Mouse (Mus musculus): ENCODE results near the gene Ddx49. TPM values are rescaled to one million over a fixed set of nuclear protein-coding genes. Genes with fewer than 3 reads are reported as not detected.

Ddx49 gene
- polyA plus RNA-seq (2015; fragmentation: Nextera tagmentation; extraction: Ambion mirVana) = 41.9 and 51.9 TPM in 2 replicates

DNA sequence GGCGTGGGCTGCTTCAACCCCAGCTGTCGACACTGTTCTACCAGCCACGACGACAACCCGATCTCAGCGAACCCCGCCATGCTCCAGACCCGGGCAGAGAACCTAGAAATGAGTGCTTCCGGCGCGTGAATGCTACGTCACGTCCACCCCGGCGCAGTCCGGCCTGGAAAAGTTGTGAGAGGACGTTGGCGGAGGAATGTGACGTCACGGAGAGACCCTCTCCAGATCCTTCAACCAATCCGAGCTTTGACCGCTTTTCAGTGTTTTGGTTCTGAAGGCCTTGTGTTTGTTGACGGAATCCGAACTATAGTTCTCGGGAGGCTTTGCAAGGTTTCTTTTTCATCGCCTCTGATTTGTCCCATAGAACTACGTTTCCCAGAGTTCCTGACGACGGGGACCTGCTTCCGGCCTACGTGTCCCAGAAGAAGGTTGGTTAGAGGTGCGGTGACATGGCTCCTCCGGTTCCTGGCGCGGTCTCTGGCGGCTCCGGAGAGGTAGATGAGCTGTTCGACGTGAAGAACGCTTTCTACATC lies at the start of gene Ddx49, which contains the start of gene Cope:
TSS of gene Ddx49 (minus strand) at position 132 of the 533 bp plus-strand sequence.
TSS of gene Cope (plus strand) at position 161 of the 533 bp plus-strand sequence.
- Histone ChIP-seq H3K9me3 (no peaks in the 10 kb centered on the region), H3K4me1 (replicated peaks) (peaks cover 30% of the 10 kb centered on the region), H3K4me2 (peak within 1 kb of the TSS; percentile 96), H3K27ac (replicated peaks) (peak within 1 kb of the TSS; percentile 67), H3K36me3 (peaks cover 53% of the 10 kb centered on the region), H3K27me3 (no peaks in the 10 kb centered on the region), H3K9ac (peak within 1 kb of the TSS; percentile 86), H3K4me3 (peak within 1 kb of the TSS; percentile 91)
- WGBS = under 1% methylated on average over 40 of the region's 40 CpGs
- peak; percentile 93 for ATAC-seq (ENCODE audit: low read depth)

DNA sequence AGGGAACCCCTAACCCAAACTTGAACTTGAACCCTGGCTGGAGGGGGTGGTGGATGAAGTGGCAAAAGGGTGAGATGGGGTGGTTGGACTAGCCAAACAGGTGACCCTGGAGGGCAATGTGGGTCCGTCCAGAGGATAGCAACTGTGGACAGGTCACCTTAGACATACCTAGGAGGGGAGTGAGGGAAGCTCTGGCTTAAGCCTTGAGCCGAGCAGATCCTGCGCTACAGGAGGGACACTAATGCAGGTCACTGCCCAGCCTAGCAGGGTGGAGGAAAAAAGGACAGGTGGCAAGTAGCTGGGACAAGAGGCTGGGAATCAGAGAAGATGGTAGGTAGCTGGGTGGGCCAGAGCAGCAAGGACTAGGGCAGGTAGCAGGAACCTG lies 49.7 kb upstream of the Ddx49 start:
- peaks cover 13% of the 10 kb centered on the region for H3K36me3 ChIP-seq
- no peaks in the 10 kb centered on the region for H3K9me3 ChIP-seq
- H3K4me1 ChIP-seq (replicated peaks) = peaks cover 58% of the 10 kb centered on the region
- H3K27ac ChIP-seq (replicated peaks) = no peak overlapping the region
- 32% methylated on average over 3 of the region's 3 CpGs for WGBS
- H3K27me3 ChIP-seq = no peaks in the 10 kb centered on the region
- ATAC-seq (ENCODE audit: low read depth) = no peak
- peak overlapping the region; percentile 100 for H3K4me3 ChIP-seq
- H3K9ac ChIP-seq = peak overlapping the region; percentile 98
- H3K4me2 ChIP-seq = peak overlapping the region; percentile 100

DNA sequence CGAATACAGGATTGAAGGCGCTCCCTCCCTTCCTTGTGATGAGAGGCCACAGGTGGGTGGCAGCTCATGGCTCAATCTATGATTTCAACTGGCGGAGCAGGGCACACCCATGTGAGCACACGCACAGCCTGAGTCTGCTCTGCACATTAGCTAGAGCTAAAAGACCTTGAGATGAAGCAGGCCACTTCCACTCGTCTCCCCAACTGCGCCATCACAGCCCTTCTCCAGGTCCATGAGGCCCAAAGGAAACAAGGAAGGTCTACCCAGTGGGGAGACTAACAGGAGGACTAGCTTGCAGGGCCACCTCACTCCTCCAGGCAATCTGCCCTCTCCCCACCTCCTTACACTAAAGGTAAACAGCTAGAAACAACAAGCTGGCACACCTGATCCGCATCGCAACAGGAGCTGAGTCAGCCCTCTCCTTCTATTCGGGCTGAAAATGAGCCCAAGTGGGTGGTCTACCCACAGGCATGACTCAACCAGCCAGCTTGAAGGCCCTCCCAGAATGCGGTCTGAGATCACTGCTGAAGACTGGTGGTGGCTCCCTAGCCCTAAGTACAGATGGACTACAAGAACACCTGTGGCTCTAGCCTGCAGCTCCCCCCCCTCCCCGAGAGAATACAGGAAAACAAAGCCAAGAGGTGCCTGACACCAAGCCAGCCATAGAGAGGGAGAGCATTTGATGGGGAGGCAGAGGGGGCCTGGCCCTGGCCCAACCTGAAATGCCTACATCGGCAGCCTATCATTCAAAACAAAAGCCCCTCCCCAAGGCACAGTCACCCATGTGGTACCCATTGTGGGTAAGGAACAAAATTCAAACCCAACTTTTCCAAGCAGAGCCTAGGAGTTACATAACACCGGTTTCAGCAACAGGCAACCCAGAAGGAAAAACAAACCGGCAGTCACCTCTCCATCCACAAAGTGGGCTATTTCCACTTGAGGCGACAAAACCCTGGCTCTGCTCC lies 49.0 kb upstream of the Ddx49 start:
- ATAC-seq (ENCODE audit: low read depth) = no peak
- Histone ChIP-seq H3K27ac (replicated peaks) (no peak overlapping the region), H3K36me3 (peaks cover 13% of the 10 kb centered on the region), H3K4me3 (peak overlapping the region; percentile 100), H3K4me1 (replicated peaks) (peaks cover 58% of the 10 kb centered on the region), H3K9ac (peak overlapping the region; percentile 98), H3K9me3 (no peaks in the 10 kb centered on the region), H3K4me2 (peak overlapping the region; percentile 100), H3K27me3 (no peaks in the 10 kb centered on the region)
- 57% methylated on average over 15 of the region's 15 CpGs for WGBS

GRCm38 (mm10) chr8:70347860-70348420 lies 45.7 kb upstream of the Ddx49 start:
- Histone ChIP-seq H3K4me2 (no peak overlapping the region), H3K36me3 (peaks cover 25% of the 10 kb centered on the region), H3K4me3 (no peak overlapping the region), H3K9ac (no peak overlapping the region), H3K27ac (replicated peaks) (no peak overlapping the region), H3K4me1 (replicated peaks) (peaks cover 49% of the 10 kb centered on the region), H3K27me3 (no peaks in the 10 kb centered on the region), H3K9me3 (no peaks in the 10 kb centered on the region)
- ATAC-seq (ENCODE audit: low read depth) = no peak
- WGBS = 79% methylated on average over 1 of the region's 1 CpGs

DNA sequence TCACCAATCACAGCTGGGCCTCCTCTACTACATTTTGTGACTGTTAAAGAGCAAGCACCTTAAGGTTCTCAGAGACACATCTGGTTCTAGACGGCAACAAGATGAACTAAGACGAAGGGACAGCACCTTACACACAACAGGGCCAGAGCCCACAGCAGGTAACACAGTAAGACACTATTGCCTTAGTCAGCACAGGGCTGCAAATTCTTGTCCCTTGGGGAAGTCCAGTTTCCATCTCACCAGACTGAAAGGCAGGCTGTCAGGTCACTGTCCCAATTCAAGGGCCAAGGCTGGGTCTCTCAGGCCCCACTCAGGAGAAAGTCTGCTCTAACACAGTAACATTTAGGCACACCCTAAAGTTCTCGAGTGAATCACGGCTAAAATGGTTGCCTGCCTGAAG lies 45.2 kb upstream of the Ddx49 start:
- H3K4me1 ChIP-seq (replicated peaks) = peaks cover 48% of the 10 kb centered on the region
- no peaks in the 10 kb centered on the region for H3K9me3 ChIP-seq
- H3K9ac ChIP-seq = no peak overlapping the region
- H3K27ac ChIP-seq (replicated peaks) = no peak overlapping the region
- H3K4me2 ChIP-seq = no peak overlapping the region
- no peak for ATAC-seq (ENCODE audit: low read depth)
- H3K36me3 ChIP-seq = peaks cover 30% of the 10 kb centered on the region
- no peaks in the 10 kb centered on the region for H3K27me3 ChIP-seq
- 95% methylated on average over 4 of the region's 4 CpGs for whole genome bisulfite sequencing
- H3K4me3 ChIP-seq = no peak overlapping the region

GRCm38 (mm10) chr8:70344279-70344678 lies 42.0 kb upstream of the Ddx49 start:
- ATAC-seq (ENCODE audit: low read depth) = no peak
- WGBS = 94% methylated on average over 2 of the region's 2 CpGs
- Histone ChIP-seq H3K27ac (replicated peaks) (no peak overlapping the region), H3K36me3 (peaks cover 60% of the 10 kb centered on the region), H3K4me1 (replicated peaks) (peaks cover 17% of the 10 kb centered on the region), H3K27me3 (no peaks in the 10 kb centered on the region), H3K4me2 (no peak overlapping the region), H3K4me3 (no peak overlapping the region), H3K9me3 (no peaks in the 10 kb centered on the region), H3K9ac (0 out of 2 replicates have a peak overlapping the region, but pooled peaks have one; percentile 12)

DNA sequence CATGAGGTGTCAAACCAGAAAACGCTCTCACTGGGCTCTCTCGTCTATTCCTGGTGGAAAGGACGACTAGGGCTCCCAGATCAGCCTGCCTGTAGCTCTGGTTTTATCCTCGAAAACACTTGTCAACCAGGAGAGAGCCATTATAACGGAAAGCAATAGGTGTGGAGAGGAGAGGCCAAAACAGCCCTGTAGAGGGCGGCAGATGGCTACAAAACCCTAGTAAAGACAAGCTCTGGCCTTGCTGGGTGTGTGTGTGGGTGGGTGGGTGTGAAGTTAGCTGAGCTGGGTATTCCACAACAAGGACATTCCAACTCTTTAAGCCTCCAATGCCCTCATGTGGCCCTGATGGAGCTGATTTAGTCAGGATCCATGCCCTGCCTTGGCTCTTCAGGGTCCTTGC lies 41.4 kb upstream of the Ddx49 start:
- peaks cover 11% of the 10 kb centered on the region for H3K4me1 ChIP-seq (replicated peaks)
- peak; percentile 52; the same call in 1 of the 2 replicates for ATAC-seq (ENCODE audit: low read depth)
- WGBS = 67% methylated on average over 6 of the region's 6 CpGs
- no peaks in the 10 kb centered on the region for H3K27me3 ChIP-seq
- peak overlapping the region; percentile 5; the same call in 1 of the 2 replicates for H3K9ac ChIP-seq
- H3K36me3 ChIP-seq = peaks cover 60% of the 10 kb centered on the region
- no peak overlapping the region for H3K4me2 ChIP-seq
- H3K9me3 ChIP-seq = no peaks in the 10 kb centered on the region
- H3K4me3 ChIP-seq = no peak overlapping the region
- H3K27ac ChIP-seq (replicated peaks) = no peak overlapping the region

GRCm38 (mm10) chr8:70343076-70343475 lies 40.8 kb upstream of the Ddx49 start:
- Histone ChIP-seq H3K27me3 (no peaks in the 10 kb centered on the region), H3K27ac (replicated peaks) (no peak overlapping the region), H3K4me3 (no peak overlapping the region), H3K4me1 (replicated peaks) (peaks cover 5% of the 10 kb centered on the region), H3K36me3 (peaks cover 60% of the 10 kb centered on the region), H3K4me2 (no peak overlapping the region), H3K9ac (peak overlapping the region; percentile 5; the same call in 1 of the 2 replicates), H3K9me3 (no peaks in the 10 kb centered on the region)
- no peak for ATAC-seq (ENCODE audit: low read depth)
- WGBS = 75% methylated on average over 7 of the region's 7 CpGs

GRCm38 (mm10) chr8:70342007-70342406 lies 39.7 kb upstream of the Ddx49 start:
- Histone ChIP-seq H3K4me2 (no peak overlapping the region), H3K27ac (replicated peaks) (no peak overlapping the region), H3K4me3 (no peak overlapping the region), H3K9me3 (no peaks in the 10 kb centered on the region), H3K9ac (peak overlapping the region; percentile 31; the same call in 1 of the 2 replicates), H3K27me3 (no peaks in the 10 kb centered on the region), H3K4me1 (replicated peaks) (no peaks in the 10 kb centered on the region), H3K36me3 (peaks cover 71% of the 10 kb centered on the region)
- 94% methylated on average over 14 of the region's 14 CpGs for WGBS
- no peak for ATAC-seq (ENCODE audit: low read depth)

DNA sequence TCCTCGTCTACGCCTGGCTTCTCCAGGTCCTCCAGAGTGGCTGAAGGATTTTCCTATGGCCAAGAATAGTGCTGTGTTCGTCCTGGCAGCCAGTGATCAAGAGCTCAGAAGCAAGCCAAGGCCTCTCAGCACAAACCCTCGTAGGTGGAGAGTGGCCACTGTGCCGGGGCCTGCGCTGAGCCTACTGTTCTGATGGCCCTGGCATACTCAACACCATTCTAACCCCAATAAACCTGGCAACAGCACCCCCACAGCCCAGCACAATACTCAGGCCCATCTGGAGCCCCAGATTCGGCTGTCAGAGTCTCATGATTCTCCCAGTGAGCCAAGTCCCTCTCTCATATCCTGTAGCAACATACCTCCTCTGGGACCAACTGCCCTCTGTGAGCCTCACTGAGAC lies 38.4 kb upstream of the Ddx49 start:
- 90% methylated on average over 7 of the region's 7 CpGs for WGBS

DNA sequence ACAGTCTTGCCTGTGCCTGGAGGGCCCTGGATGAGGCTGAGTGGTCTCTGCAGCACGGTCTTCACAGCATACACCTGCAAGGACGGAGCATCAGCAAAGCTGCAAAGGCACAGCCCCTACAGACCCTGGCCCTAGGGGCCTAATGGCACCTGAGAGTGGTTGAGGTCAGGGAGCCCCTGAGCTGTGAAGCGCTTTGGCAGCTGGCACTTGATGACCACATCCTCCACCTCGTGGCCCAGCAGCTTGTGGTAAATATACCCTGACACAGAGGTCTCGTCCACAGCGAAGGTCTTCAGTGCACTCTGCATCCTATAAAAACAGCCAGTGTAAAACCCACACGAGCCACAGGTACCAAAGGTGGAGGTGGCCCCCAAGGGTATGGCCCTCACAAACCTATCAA lies 36.6 kb upstream of the Ddx49 start:
- Histone ChIP-seq H3K36me3 (peaks cover 99% of the 10 kb centered on the region), H3K27me3 (no peaks in the 10 kb centered on the region), H3K4me3 (no peak overlapping the region), H3K27ac (replicated peaks) (no peak overlapping the region), H3K4me1 (replicated peaks) (no peaks in the 10 kb centered on the region), H3K9ac (no peak overlapping the region), H3K4me2 (no peak overlapping the region), H3K9me3 (no peaks in the 10 kb centered on the region)
- 96% methylated on average over 7 of the region's 7 CpGs for WGBS
- ATAC-seq (ENCODE audit: low read depth) = no peak

More for the DNA sequence above, 38.4 kb upstream of the Ddx49 start:
- H3K4me3 ChIP-seq = no peak overlapping the region
- ATAC-seq (ENCODE audit: low read depth) = no peak
- H3K36me3 ChIP-seq = peaks cover 84% of the 10 kb centered on the region
- no peak overlapping the region for H3K4me2 ChIP-seq
- no peaks in the 10 kb centered on the region for H3K4me1 ChIP-seq (replicated peaks)
- no peaks in the 10 kb centered on the region for H3K9me3 ChIP-seq
- no peaks in the 10 kb centered on the region for H3K27me3 ChIP-seq
- H3K9ac ChIP-seq = no peak overlapping the region
- no peak overlapping the region for H3K27ac ChIP-seq (replicated peaks)

- peaks cover 33% of the 10 kb centered on the region for H3K4me1 ChIP-seq (replicated peaks)
- no peak for ATAC-seq (ENCODE audit: low read depth)
- 94% methylated on average over 6 of the region's 6 CpGs for WGBS
- no peak overlapping the region for H3K9ac ChIP-seq
- no peak overlapping the region for H3K27ac ChIP-seq (replicated peaks)
- peaks cover 10% of the 10 kb centered on the region for H3K27me3 ChIP-seq
- H3K4me2 ChIP-seq = no peak overlapping the region
- H3K4me3 ChIP-seq = no peak overlapping the region
- no peaks in the 10 kb centered on the region for H3K9me3 ChIP-seq
- H3K36me3 ChIP-seq = peaks cover 96% of the 10 kb centered on the region
Measured at GRCm38 (mm10) chr8:70332878-70333202, 30.6 kb upstream of the Ddx49 start.

Measured in neural tube, embryonic 13.5 days (tissue).